ENCODE assay signal across 11 mouse cellular contexts in genomic region chr5:31083949-31084348, GRCm38 (mm10). TPM values are rescaled to one million over a fixed set of nuclear protein-coding genes. Genes with fewer than 3 reads are reported as not detected.
DNase-seq lines count a peak whose midpoint lies in the region; ATAC-seq and TF ChIP-seq lines count a peak whose summit lies in the region.
"Had no signal": no experiment of that assay in that cellular context is flagged by ENCODE, and none has a peak within 500 bp of the region (broad histone marks: within the 10 kb centered on the region; RNA-seq: fewer than 3 reads in every experiment).

No protein-coding gene starts in this region.

- no peak overlapping the region for H3K4me3 ChIP-seq in forebrain, embryonic 11.5 days (ENCODE audit: low read depth, low read length)
- H3K4me3 ChIP-seq in forebrain, embryonic 10.5 days, result no peak overlapping the region
- H3K4me3 ChIP-seq in liver, postnatal 0 days (ENCODE audit: low read depth, low read length), result no peak overlapping the region
- H3K4me3 ChIP-seq in midbrain, embryonic 10.5 days, result 0 out of 2 replicates have a peak overlapping the region, but pooled peaks have one; percentile 14
- H3K4me3 ChIP-seq in stomach, postnatal 0 days (ENCODE audit: low read depth, low read length), result no peak overlapping the region
- H3K4me3 ChIP-seq: embryonic facial prominence, embryonic 10.5 days; lung, embryonic 15.5 days had no signal

- ATAC-seq in forebrain, embryonic 11.5 days (replicated peaks; ENCODE audit: low FRiP score), result no peak
- ATAC-seq in liver, postnatal 0 days, result peak; percentile 40; the same call in 1 of the 2 replicates
- 0 out of 2 replicates have a peak, but pooled peaks have one; percentile 9 for ATAC-seq in stomach, postnatal 0 days (ENCODE audit: low FRiP score, low TSS enrichment)

- 0 out of 2 replicates have a peak, but pooled peaks cover 2% of the 10 kb centered on the region for H3K27me3 ChIP-seq in forebrain, embryonic 11.5 days (ENCODE audit: control insufficient read depth, insufficient read depth, low read length)
- peaks cover 45% of the 10 kb centered on the region for H3K27me3 ChIP-seq in forebrain, embryonic 10.5 days (ENCODE audit: poor library complexity, severe bottlenecking)
- 0 out of 2 replicates have a peak, but pooled peaks cover 3% of the 10 kb centered on the region for H3K27me3 ChIP-seq in liver, postnatal 0 days (ENCODE audit: insufficient read depth, low read length)
- H3K27me3 ChIP-seq in midbrain, embryonic 10.5 days (ENCODE audit: low read depth, poor library complexity, severe bottlenecking), result peaks cover 35% of the 10 kb centered on the region
- peaks cover 5% of the 10 kb centered on the region; the same call in 1 of the 2 replicates for H3K27me3 ChIP-seq in stomach, postnatal 0 days (ENCODE audit: control insufficient read depth, insufficient read depth, low read length)

- no peaks in the 10 kb centered on the region for H3K36me3 ChIP-seq in forebrain, embryonic 11.5 days (ENCODE audit: control insufficient read depth, insufficient read depth, low read length)
- peaks cover 6% of the 10 kb centered on the region for H3K36me3 ChIP-seq in forebrain, embryonic 10.5 days (replicated peaks)
- H3K36me3 ChIP-seq in liver, postnatal 0 days (replicated peaks; ENCODE audit: insufficient read depth, low read length), result no peaks in the 10 kb centered on the region
- peaks cover 11% of the 10 kb centered on the region for H3K36me3 ChIP-seq in midbrain, embryonic 10.5 days
- no peaks in the 10 kb centered on the region; the same call in 1 of the 2 replicates for H3K36me3 ChIP-seq in stomach, postnatal 0 days (ENCODE audit: control insufficient read depth, insufficient read depth, low read length)
- H3K36me3 ChIP-seq: lung, embryonic 15.5 days had no signal

- H3K9ac ChIP-seq in forebrain, embryonic 11.5 days (ENCODE audit: low read length), result no peak overlapping the region
- no peak overlapping the region for H3K9ac ChIP-seq in liver, postnatal 0 days (replicated peaks)
- no peak overlapping the region for H3K9ac ChIP-seq in stomach, postnatal 0 days (ENCODE audit: low read length)
- H3K9ac ChIP-seq: lung, embryonic 15.5 days had no signal

- TF ChIP-seq CTCF in liver, postnatal 0 days (IDR thresholded peaks at IDR 0.05; ENCODE audit: low read depth), result no peak
- no peak for TF ChIP-seq CTCF in stomach, postnatal 0 days (IDR thresholded peaks at IDR 0.05; ENCODE audit: low read depth)

- 0 out of 2 replicates have a peak overlapping the region, but pooled peaks have one; percentile 11 for H3K4me2 ChIP-seq in forebrain, embryonic 11.5 days (ENCODE audit: low read depth, low read length, severe bottlenecking)
- no peak overlapping the region for H3K4me2 ChIP-seq in liver, postnatal 0 days (ENCODE audit: low read depth, low read length)
- H3K4me2 ChIP-seq in stomach, postnatal 0 days (replicated peaks; ENCODE audit: low read depth), result no peak overlapping the region
- H3K4me2 ChIP-seq: lung, embryonic 15.5 days had no signal

- no peaks in the 10 kb centered on the region; the same call in 1 of the 2 replicates for H3K4me1 ChIP-seq in forebrain, embryonic 11.5 days (replicated peaks; ENCODE audit: control insufficient read depth, insufficient read depth, low read length)
- peaks cover 30% of the 10 kb centered on the region for H3K4me1 ChIP-seq in forebrain, embryonic 10.5 days
- peaks cover 3% of the 10 kb centered on the region; the same call in 1 of the 2 replicates for H3K4me1 ChIP-seq in liver, postnatal 0 days (ENCODE audit: insufficient read depth)
- peaks cover 32% of the 10 kb centered on the region for H3K4me1 ChIP-seq in midbrain, embryonic 10.5 days
- no peaks in the 10 kb centered on the region for H3K4me1 ChIP-seq in stomach, postnatal 0 days (replicated peaks; ENCODE audit: control insufficient read depth, insufficient read depth)

- WGBS in forebrain, embryonic 11.5 days, result 7% methylated on average over 6 of the region's 8 CpGs
- WGBS in forebrain, embryonic 10.5 days, result 12% methylated on average over 8 of the region's 8 CpGs
- WGBS in liver, postnatal 0 days (ENCODE audit: insufficient replicate concordance), result 39% methylated on average over 8 of the region's 8 CpGs
- 7% methylated on average over 8 of the region's 8 CpGs for WGBS in midbrain, embryonic 10.5 days
- 32% methylated on average over 8 of the region's 8 CpGs for WGBS in stomach, postnatal 0 days

- H3K27ac ChIP-seq in forebrain, embryonic 11.5 days (ENCODE audit: low read depth, low read length), result no peak overlapping the region
- H3K27ac ChIP-seq in forebrain, embryonic 10.5 days, result no peak overlapping the region
- no peak overlapping the region for H3K27ac ChIP-seq in liver, postnatal 0 days (ENCODE audit: low read depth)
- H3K27ac ChIP-seq in midbrain, embryonic 10.5 days (replicated peaks), result peak overlapping the region; percentile 35; the same call in 1 of the 2 replicates
- H3K27ac ChIP-seq in stomach, postnatal 0 days (replicated peaks), result no peak overlapping the region
- H3K27ac ChIP-seq: embryonic facial prominence, embryonic 10.5 days; lung, embryonic 15.5 days had no signal

- no peak for TF ChIP-seq EP300 in liver, postnatal 0 days (IDR thresholded peaks at IDR 0.05; ENCODE audit: low read depth)
- no peak for TF ChIP-seq EP300 in stomach, postnatal 0 days (optimal IDR thresholded peaks at IDR 0.05)

- DNase-seq in forebrain, embryonic 11.5 days (ENCODE audit: low spot score), result no peak
- DNase-seq in forebrain, embryonic 10.5 days (ENCODE audit: extremely low spot score, low spot score), result no peak
- no peak for DNase-seq in liver, postnatal 0 days
- no peak for DNase-seq in liver
- peak; percentile 45 for DNase-seq in midbrain, embryonic 10.5 days (ENCODE audit: low spot score)
- no peak for DNase-seq in stomach, postnatal 0 days (ENCODE audit: low spot score)
- no peak for DNase-seq in adrenal gland, adult (ENCODE audit: inconsistent age in 2 of 2, low spot score in 1 of 2)
- DNase-seq in lung, postnatal 36 days, result no peak

- H3K9me3 ChIP-seq in forebrain, embryonic 11.5 days (ENCODE audit: control insufficient read depth, low read length), result no peaks in the 10 kb centered on the region
- H3K9me3 ChIP-seq in forebrain, embryonic 10.5 days, result no peaks in the 10 kb centered on the region
- H3K9me3 ChIP-seq in liver, postnatal 0 days (ENCODE audit: low read length), result no peaks in the 10 kb centered on the region
- no peaks in the 10 kb centered on the region for H3K9me3 ChIP-seq in midbrain, embryonic 10.5 days (replicated peaks)
- H3K9me3 ChIP-seq in stomach, postnatal 0 days (ENCODE audit: control insufficient read depth, low read length), result no peaks in the 10 kb centered on the region
- H3K9me3 ChIP-seq: embryonic facial prominence, embryonic 10.5 days; lung, embryonic 15.5 days had no signal

RNA-seq across cellular contexts. Expression of gene Dnajc5g, which starts 22.1 kb away (rescaled TPM):
- not detected in 2 replicates for polyA plus RNA-seq in forebrain, embryonic 11.5 days (2014; fragmentation: Nextera tagmentation; extraction: Ambion mirVana)
- polyA plus RNA-seq in forebrain, embryonic 10.5 days (2016; fragmentation: Nextera tagmentation; extraction: Ambion mirVana), result not detected in 2 replicates
- polyA plus RNA-seq in liver, postnatal 0 days (2015; fragmentation: Nextera tagmentation; extraction: Ambion mirVana), result not detected in 2 replicates
- polyA plus RNA-seq in midbrain, embryonic 10.5 days (2016; fragmentation: Nextera tagmentation; extraction: Ambion mirVana), result not detected in 2 replicates
- not detected in 2 replicates for polyA plus RNA-seq in stomach, postnatal 0 days (2015; fragmentation: Nextera tagmentation; extraction: Ambion mirVana)
- polyA plus RNA-seq: embryonic facial prominence, embryonic 10.5 days; lung, embryonic 15.5 days; spleen, adult 2 months had no signal

RNA-seq across cellular contexts. Expression of gene Slc30a3, which starts 24.1 kb away (rescaled TPM):
- polyA plus RNA-seq in forebrain, embryonic 11.5 days (2014; fragmentation: Nextera tagmentation; extraction: Ambion mirVana), result 0.79 and 1.2 TPM in 2 replicates
- 0.32 and 0.39 TPM in 2 replicates for polyA plus RNA-seq in forebrain, embryonic 10.5 days (2016; fragmentation: Nextera tagmentation; extraction: Ambion mirVana)
- 0.24 and 0.72 TPM in 2 replicates for polyA plus RNA-seq in liver, postnatal 0 days (2015; fragmentation: Nextera tagmentation; extraction: Ambion mirVana)
- 1.5 and 7.1 TPM in 2 replicates for polyA plus RNA-seq in midbrain, embryonic 10.5 days (2016; fragmentation: Nextera tagmentation; extraction: Ambion mirVana)
- 0.11 TPM in 1 of 2 replicates, not detected in the other for polyA plus RNA-seq in stomach, postnatal 0 days (2015; fragmentation: Nextera tagmentation; extraction: Ambion mirVana)

RNA-seq across cellular contexts. Expression of gene Cad, which starts 29.4 kb away (rescaled TPM):
- polyA plus RNA-seq in forebrain, embryonic 11.5 days (2014; fragmentation: Nextera tagmentation; extraction: Ambion mirVana), result 44.3 and 55.4 TPM in 2 replicates
- 76.4 and 79.3 TPM in 2 replicates for polyA plus RNA-seq in forebrain, embryonic 10.5 days (2016; fragmentation: Nextera tagmentation; extraction: Ambion mirVana)
- 3.1 and 4.2 TPM in 2 replicates for polyA plus RNA-seq in liver, postnatal 0 days (2015; fragmentation: Nextera tagmentation; extraction: Ambion mirVana)
- polyA plus RNA-seq in midbrain, embryonic 10.5 days (2016; fragmentation: Nextera tagmentation; extraction: Ambion mirVana), result 52.4 and 53.3 TPM in 2 replicates
- polyA plus RNA-seq in stomach, postnatal 0 days (2015; fragmentation: Nextera tagmentation; extraction: Ambion mirVana), result 4.9 and 6.1 TPM in 2 replicates

RNA-seq across cellular contexts. Expression of gene Trim54, which starts 32.6 kb away (rescaled TPM):
- not detected in 2 replicates for polyA plus RNA-seq in forebrain, embryonic 11.5 days (2014; fragmentation: Nextera tagmentation; extraction: Ambion mirVana)
- 0.11 TPM in 1 of 2 replicates, not detected in the other for polyA plus RNA-seq in forebrain, embryonic 10.5 days (2016; fragmentation: Nextera tagmentation; extraction: Ambion mirVana)
- polyA plus RNA-seq in liver, postnatal 0 days (2015; fragmentation: Nextera tagmentation; extraction: Ambion mirVana), result 0.12 and 0.86 TPM in 2 replicates
- polyA plus RNA-seq in midbrain, embryonic 10.5 days (2016; fragmentation: Nextera tagmentation; extraction: Ambion mirVana), result not detected in 2 replicates
- polyA plus RNA-seq in stomach, postnatal 0 days (2015; fragmentation: Nextera tagmentation; extraction: Ambion mirVana), result 0.06 TPM in 1 of 2 replicates, not detected in the other
- polyA plus RNA-seq: embryonic facial prominence, embryonic 10.5 days; spleen, adult 2 months had no signal

RNA-seq across cellular contexts. Expression of gene Slc5a6, which starts 35.2 kb away (rescaled TPM):
- 10.8 and 10.9 TPM in 2 replicates for polyA plus RNA-seq in forebrain, embryonic 11.5 days (2014; fragmentation: Nextera tagmentation; extraction: Ambion mirVana)
- 10.7 and 12.7 TPM in 2 replicates for polyA plus RNA-seq in forebrain, embryonic 10.5 days (2016; fragmentation: Nextera tagmentation; extraction: Ambion mirVana)
- 3.1 and 3.7 TPM in 2 replicates for polyA plus RNA-seq in liver, postnatal 0 days (2015; fragmentation: Nextera tagmentation; extraction: Ambion mirVana)
- 10.6 and 11.4 TPM in 2 replicates for polyA plus RNA-seq in midbrain, embryonic 10.5 days (2016; fragmentation: Nextera tagmentation; extraction: Ambion mirVana)
- 4.2 TPM in 2 replicates for polyA plus RNA-seq in stomach, postnatal 0 days (2015; fragmentation: Nextera tagmentation; extraction: Ambion mirVana)
